Mouse (Mus musculus) hindbrain, embryonic 16.5 days (tissue): ENCODE data around the gene Ube4a. TPM values are rescaled to one million over a fixed set of nuclear protein-coding genes. Genes with fewer than 3 reads are reported as not detected.

Experiments used
- ATAC-seq: fragments of 200-750 bp; cut with Nextera tagmentation; 2 replicates; pipeline ENCODE4 v1.8.0; 2017; ENCODE audit warnings: moderate TSS enrichment, moderate library complexity
- H3K27ac ChIP-seq: fragments of 300-500 bp; sonication (generic); 2 replicates; pipeline ENCODE4 v1.5.1; 2014; ENCODE audit warnings: low read depth, mild to moderate bottlenecking, control low read depth, low read length, moderate library complexity
- H3K27me3 ChIP-seq: fragments of 300-500 bp; sonication (generic); replicated peaks from 2 replicates; pipeline ENCODE4 v1.6.1; 2014; ENCODE audit warnings: low read length; ENCODE audit not compliant: control insufficient read depth, insufficient read depth
- H3K36me3 ChIP-seq: fragments of 300-500 bp; sonication (generic); 2 replicates; pipeline ENCODE4 v1.6.1; 2014; ENCODE audit warnings: mild to moderate bottlenecking, low read length, moderate library complexity, mixed read lengths; ENCODE audit not compliant: control insufficient read depth, insufficient read depth
- H3K4me1 ChIP-seq: fragments of 300-500 bp; sonication (generic); 2 replicates; pipeline ENCODE4 v1.6.1; 2014; ENCODE audit warnings: low read depth, low read length; ENCODE audit not compliant: control insufficient read depth, insufficient read depth
- H3K4me2 ChIP-seq: fragments of 300-500 bp; sonication (generic); 2 replicates; pipeline ENCODE4 v1.6.1; 2014; ENCODE audit warnings: mild to moderate bottlenecking, low read length, control low read depth, moderate library complexity
- H3K4me3 ChIP-seq: fragments of 300-500 bp; sonication (generic); 2 replicates; pipeline ENCODE4 v1.5.1; 2014; ENCODE audit warnings: mild to moderate bottlenecking, low read length, control low read depth, moderate library complexity
- H3K9ac ChIP-seq: fragments of 300-500 bp; sonication (generic); 2 replicates; pipeline ENCODE4 v1.6.1; 2014; ENCODE audit warnings: low read depth, mild to moderate bottlenecking, control low read depth, low read length, moderate library complexity
- H3K9me3 ChIP-seq: fragments of 300-500 bp; sonication (generic); 2 replicates; pipeline ENCODE4 v1.6.1; 2014; ENCODE audit warnings: mild to moderate bottlenecking, low read length, moderate library complexity; ENCODE audit not compliant: control insufficient read depth
- WGBS: fragments of 180-500 bp; shearing (Covaris S2); extraction: QIAGEN DNeasy Blood & Tissue Kit; methylation state at CpG from one replicate; pipeline ENCODE4 v1.1.7; 2014; 5-methylcytosine and 5-hydroxymethylcytosine counted together
- polyA plus RNA-seq: library from polyadenylated mRNA; unstranded; fragments of >200 nt; fragmentation: Nextera tagmentation; extraction: Ambion mirVana; gene quantifications from 2 replicates; pipeline ENCODE4 v1.2.1, GENCODE M21; 2015

Ube4a gene
- polyA plus RNA-seq, 1 experiment from 2014 or later = 31.8 TPM

- Histone ChIP-seq H3K27ac (no peak overlapping the region), H3K27me3 (no peaks in the 10 kb centered on the region), H3K9ac (no peak overlapping the region), H3K4me1 (no peaks in the 10 kb centered on the region), H3K9me3 (no peaks in the 10 kb centered on the region), H3K4me2 (no peak overlapping the region), H3K4me3 (no peak overlapping the region), H3K36me3 (no peaks in the 10 kb centered on the region)
- WGBS = 83% methylated on average over 3 of the region's 3 CpGs
- no peak for ATAC-seq
These were observed 65.7 kb downstream of the Ube4a start for GRCm38 (mm10) chr9:44899716-44900115.

GRCm38 (mm10) chr9:44897024-44897423 is 68.4 kb downstream of the Ube4a start:
- Histone ChIP-seq H3K4me3 (no peak overlapping the region), H3K9me3 (no peaks in the 10 kb centered on the region), H3K27me3 (0 out of 2 replicates have a peak, but pooled peaks cover 2% of the 10 kb centered on the region), H3K9ac (no peak overlapping the region), H3K27ac (no peak overlapping the region), H3K4me2 (no peak overlapping the region), H3K36me3 (no peaks in the 10 kb centered on the region), H3K4me1 (no peaks in the 10 kb centered on the region)
- 65% methylated on average over 4 of the region's 4 CpGs for WGBS
- ATAC-seq = no peak

GRCm38 (mm10) chr9:44892664-44893063 is 72.7 kb downstream of the Ube4a start:
- H3K4me2 ChIP-seq = no peak overlapping the region
- no peak overlapping the region for H3K27ac ChIP-seq
- H3K4me1 ChIP-seq = no peaks in the 10 kb centered on the region
- no peak overlapping the region for H3K4me3 ChIP-seq
- 77% methylated on average over 3 of the region's 3 CpGs for WGBS
- ATAC-seq = no peak
- H3K9me3 ChIP-seq = no peaks in the 10 kb centered on the region
- H3K27me3 ChIP-seq = 0 out of 2 replicates have a peak, but pooled peaks cover 2% of the 10 kb centered on the region
- H3K36me3 ChIP-seq = no peaks in the 10 kb centered on the region
- no peak overlapping the region for H3K9ac ChIP-seq

- Histone ChIP-seq H3K27ac (no peak overlapping the region), H3K27me3 (0 out of 2 replicates have a peak, but pooled peaks cover 2% of the 10 kb centered on the region), H3K4me1 (no peaks in the 10 kb centered on the region), H3K36me3 (no peaks in the 10 kb centered on the region), H3K9ac (no peak overlapping the region), H3K4me3 (no peak overlapping the region), H3K9me3 (no peaks in the 10 kb centered on the region), H3K4me2 (no peak overlapping the region)
- no peak for ATAC-seq
- WGBS = 88% methylated on average over 6 of the region's 6 CpGs
These were observed 74.2 kb downstream of the Ube4a start for GRCm38 (mm10) chr9:44891210-44891609.

GRCm38 (mm10) chr9:44890122-44890521 is 75.3 kb downstream of the Ube4a start:
- Histone ChIP-seq H3K4me3 (no peak overlapping the region), H3K27ac (no peak overlapping the region), H3K9ac (no peak overlapping the region), H3K36me3 (no peaks in the 10 kb centered on the region), H3K27me3 (0 out of 2 replicates have a peak, but pooled peaks cover 2% of the 10 kb centered on the region), H3K9me3 (no peaks in the 10 kb centered on the region), H3K4me1 (no peaks in the 10 kb centered on the region), H3K4me2 (no peak overlapping the region)
- no peak for ATAC-seq
- WGBS = 55% methylated on average over 2 of the region's 2 CpGs

- Histone ChIP-seq H3K36me3 (no peaks in the 10 kb centered on the region), H3K9me3 (no peaks in the 10 kb centered on the region), H3K27ac (no peak overlapping the region), H3K4me3 (no peak overlapping the region), H3K4me1 (no peaks in the 10 kb centered on the region), H3K9ac (no peak overlapping the region), H3K27me3 (no peaks in the 10 kb centered on the region), H3K4me2 (no peak overlapping the region)
- WGBS = 84% methylated on average over 7 of the region's 7 CpGs
- no peak for ATAC-seq
These were observed 77.2 kb downstream of the Ube4a start for GRCm38 (mm10) chr9:44888114-44888624.

- H3K9ac ChIP-seq = peak overlapping the region; percentile 80
- H3K36me3 ChIP-seq = no peaks in the 10 kb centered on the region
- H3K4me2 ChIP-seq = peak overlapping the region; percentile 93
- WGBS = 1% methylated on average over 21 of the region's 21 CpGs
- peak; percentile 34 for ATAC-seq
- peaks cover 10% of the 10 kb centered on the region for H3K4me1 ChIP-seq
- peak overlapping the region; percentile 92 for H3K27ac ChIP-seq
- H3K9me3 ChIP-seq = no peaks in the 10 kb centered on the region
- peak overlapping the region; percentile 82 for H3K4me3 ChIP-seq
- H3K27me3 ChIP-seq = no peaks in the 10 kb centered on the region
These were observed 82.3 kb downstream of the Ube4a start for GRCm38 (mm10) chr9:44882981-44883569.

GRCm38 (mm10) chr9:44882436-44882980 is 82.9 kb downstream of the Ube4a start:
- H3K9ac ChIP-seq = peak overlapping the region; percentile 80
- 0% methylated on average over 25 of the region's 27 CpGs for WGBS
- peak overlapping the region; percentile 93 for H3K4me2 ChIP-seq
- H3K36me3 ChIP-seq = no peaks in the 10 kb centered on the region
- no peaks in the 10 kb centered on the region for H3K9me3 ChIP-seq
- H3K27me3 ChIP-seq = no peaks in the 10 kb centered on the region
- peak overlapping the region; percentile 92 for H3K27ac ChIP-seq
- ATAC-seq = peak; percentile 44
- H3K4me3 ChIP-seq = peak overlapping the region; percentile 82
- peaks cover 16% of the 10 kb centered on the region for H3K4me1 ChIP-seq

- WGBS = under 1% methylated on average over 28 of the region's 29 CpGs
These were observed 83.4 kb downstream of the Ube4a start for GRCm38 (mm10) chr9:44881941-44882435.

More at GRCm38 (mm10) chr9:44881941-44882435, 83.4 kb downstream of the Ube4a start:
- H3K27ac ChIP-seq = peak overlapping the region; percentile 92
- H3K4me2 ChIP-seq = peak overlapping the region; percentile 93
- H3K4me3 ChIP-seq = peak overlapping the region; percentile 82
- H3K9ac ChIP-seq = peak overlapping the region; percentile 80
- H3K27me3 ChIP-seq = no peaks in the 10 kb centered on the region
- no peaks in the 10 kb centered on the region for H3K36me3 ChIP-seq
- no peaks in the 10 kb centered on the region for H3K9me3 ChIP-seq
- peaks cover 21% of the 10 kb centered on the region for H3K4me1 ChIP-seq
- ATAC-seq = peak; percentile 83
